Mouse (Mus musculus) lung, postnatal 0 days (tissue): Measurements from ENCODE around the gene Nectin2. TPM values are rescaled to one million over a fixed set of nuclear protein-coding genes. Genes with fewer than 3 reads are reported as not detected.

Experiments
- ATAC-seq: fragments of 200-750 bp; cut with Nextera tagmentation; 2 replicates; pipeline ENCODE4 v1.8.0; 2017; ENCODE audit warnings: moderate library complexity
- DNase-seq: peaks from one replicate; pipeline ENCODE4 v3.0.0-alpha.2; 2016; ENCODE audit warnings: low spot score
- H3K27ac ChIP-seq: fragments of 300-500 bp; sonication (generic); 2 replicates; pipeline ENCODE4 v1.5.1; 2014; ENCODE audit warnings: antibody characterized with exemption, mild to moderate bottlenecking, low read length, mixed read lengths
- H3K27me3 ChIP-seq: fragments of 300-500 bp; sonication (generic); replicated peaks from 2 replicates; pipeline ENCODE4 v1.6.1; 2014; ENCODE audit warnings: low read length, mixed read lengths; ENCODE audit not compliant: insufficient read depth
- H3K36me3 ChIP-seq: fragments of 300-500 bp; sonication (generic); 2 replicates; pipeline ENCODE4 v1.6.1; 2014; ENCODE audit warnings: low read length, mixed read lengths; ENCODE audit not compliant: insufficient read depth
- H3K4me1 ChIP-seq: fragments of 300-500 bp; sonication (generic); 2 replicates; pipeline ENCODE4 v1.6.1; 2014; ENCODE audit warnings: antibody characterized with exemption, low read depth, low read length, mixed read lengths; ENCODE audit not compliant: insufficient read depth
- H3K4me2 ChIP-seq: fragments of 300-500 bp; sonication (generic); replicated peaks from 2 replicates; pipeline ENCODE4 v1.6.1; 2014; ENCODE audit warnings: low read depth, mild to moderate bottlenecking, low read length, moderate library complexity, mixed read lengths
- H3K4me3 ChIP-seq: fragments of 300-500 bp; sonication (generic); 2 replicates; pipeline ENCODE4 v1.5.1; 2014; ENCODE audit warnings: low read depth, low read length
- H3K9ac ChIP-seq: fragments of 300-500 bp; sonication (generic); replicated peaks from 2 replicates; pipeline ENCODE4 v1.6.1; 2014; ENCODE audit warnings: low read depth, mild to moderate bottlenecking
- H3K9me3 ChIP-seq: fragments of 300-500 bp; sonication (generic); 2 replicates; pipeline ENCODE4 v1.6.1; 2016; ENCODE audit warnings: low read length, mixed read lengths
- CTCF ChIP-seq: IDR thresholded peaks from 2 replicates; pipeline ENCODE4 v1.5.1; 2016; ENCODE audit warnings: antibody characterized with exemption, mild to moderate bottlenecking
- EP300 ChIP-seq: IDR thresholded peaks from 2 replicates; pipeline ENCODE4 v1.6.1; 2016; ENCODE audit warnings: antibody characterized with exemption, mild to moderate bottlenecking, control low read depth
- WGBS: fragments of 180-500 bp; shearing (Covaris S2); extraction: QIAGEN DNeasy Blood & Tissue Kit; methylation state at CpG from one replicate; pipeline ENCODE4 v1.1.7; 2014; 5-methylcytosine and 5-hydroxymethylcytosine counted together
- polyA plus RNA-seq: library from polyadenylated mRNA; unstranded; fragments of >200 nt; fragmentation: Nextera tagmentation; extraction: Ambion mirVana; gene quantifications from 2 replicates; pipeline ENCODE4 v1.2.1, GENCODE M21; 2015

Nectin2 gene
- polyA plus RNA-seq, 1 experiment from 2014 or later = 113 TPM

GRCm38 (mm10) chr7:19789904-19790347 is 39.6 kb upstream of the Nectin2 start:
- no peaks in the 10 kb centered on the region for H3K4me1 ChIP-seq
- under 1% methylated on average over 19 of the region's 19 CpGs for WGBS
- H3K4me3 ChIP-seq = peak overlapping the region; percentile 16
- no peaks in the 10 kb centered on the region for H3K27me3 ChIP-seq
- H3K9ac ChIP-seq = peak overlapping the region; percentile 23
- H3K36me3 ChIP-seq = no peaks in the 10 kb centered on the region
- no peak overlapping the region for H3K27ac ChIP-seq
- peak overlapping the region; percentile 57 for H3K4me2 ChIP-seq
- TF ChIP-seq CTCF = peak; percentile 99
- no peak for TF ChIP-seq EP300
- H3K9me3 ChIP-seq = no peaks in the 10 kb centered on the region
- ATAC-seq (peak; percentile 79), DNase-seq (peak; percentile 89)

DNA sequence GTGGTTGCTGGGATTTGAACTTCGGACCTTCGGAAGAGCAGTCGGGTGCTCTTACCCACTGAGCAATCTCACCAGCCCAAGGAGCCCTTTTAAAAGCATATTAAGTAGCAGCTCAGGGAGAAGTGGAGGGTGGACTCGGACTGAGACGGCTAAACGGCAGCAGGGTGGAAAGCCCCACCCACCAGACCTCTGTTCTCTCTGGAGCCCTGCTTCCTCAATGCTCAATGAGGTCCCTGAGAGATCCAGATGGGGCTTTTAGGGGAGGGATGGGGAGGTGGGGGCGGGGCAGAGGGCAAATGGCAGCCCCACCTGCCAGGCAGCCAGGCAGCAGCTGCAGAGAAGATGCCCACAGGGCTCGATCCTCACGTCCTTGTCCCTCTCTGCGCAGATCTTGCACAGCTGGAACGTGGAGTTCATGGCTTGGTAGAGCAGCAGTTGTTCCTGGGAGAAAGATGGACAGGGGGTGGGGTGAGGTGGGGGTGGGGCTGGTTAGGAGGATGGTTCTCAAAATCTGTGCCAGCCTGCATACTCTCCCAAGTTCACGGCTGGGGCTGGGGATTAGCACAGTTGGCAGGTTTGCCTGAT is 35.7 kb upstream of the Nectin2 start:
- H3K4me2 ChIP-seq = no peak overlapping the region
- TF ChIP-seq CTCF = no peak
- no peak for TF ChIP-seq EP300
- ATAC-seq (no peak), DNase-seq (no peak)
- no peaks in the 10 kb centered on the region for H3K9me3 ChIP-seq
- no peak overlapping the region for H3K4me3 ChIP-seq
- H3K9ac ChIP-seq = no peak overlapping the region
- H3K36me3 ChIP-seq = no peaks in the 10 kb centered on the region
- H3K27ac ChIP-seq = no peak overlapping the region
- 54% methylated on average over 11 of the region's 12 CpGs for WGBS
- no peaks in the 10 kb centered on the region for H3K27me3 ChIP-seq
- H3K4me1 ChIP-seq = no peaks in the 10 kb centered on the region

- Histone ChIP-seq H3K9ac (no peak overlapping the region), H3K36me3 (no peaks in the 10 kb centered on the region), H3K4me1 (no peaks in the 10 kb centered on the region), H3K27ac (no peak overlapping the region), H3K4me2 (no peak overlapping the region), H3K9me3 (no peaks in the 10 kb centered on the region), H3K4me3 (no peak overlapping the region), H3K27me3 (no peaks in the 10 kb centered on the region)
- DNase-seq (peak; percentile 49), ATAC-seq (no peak)
- TF ChIP-seq EP300 (no peak), CTCF (peak; percentile 67)
- WGBS = 22% methylated on average over 11 of the region's 11 CpGs
Measured at GRCm38 (mm10) chr7:19784764-19785535, 34.7 kb upstream of the Nectin2 start.

- Histone ChIP-seq H3K9me3 (no peaks in the 10 kb centered on the region), H3K4me1 (no peaks in the 10 kb centered on the region), H3K27ac (peak overlapping the region; percentile 47), H3K27me3 (no peaks in the 10 kb centered on the region), H3K9ac (no peak overlapping the region), H3K4me3 (no peak overlapping the region), H3K4me2 (no peak overlapping the region), H3K36me3 (no peaks in the 10 kb centered on the region)
- TF ChIP-seq EP300 = no peak
- no peak for TF ChIP-seq CTCF
- ATAC-seq (peak; percentile 54), DNase-seq (no peak)
- WGBS = 52% methylated on average over 8 of the region's 8 CpGs
Measured at GRCm38 (mm10) chr7:19783630-19784029, 33.3 kb upstream of the Nectin2 start.

GRCm38 (mm10) chr7:19782645-19783044 is 32.4 kb upstream of the Nectin2 start:
- 97% methylated on average over 4 of the region's 4 CpGs for WGBS
- Histone ChIP-seq H3K27ac (no peak overlapping the region), H3K4me1 (no peaks in the 10 kb centered on the region), H3K9me3 (no peaks in the 10 kb centered on the region), H3K9ac (no peak overlapping the region), H3K4me2 (no peak overlapping the region), H3K36me3 (no peaks in the 10 kb centered on the region), H3K4me3 (no peak overlapping the region), H3K27me3 (no peaks in the 10 kb centered on the region)
- ATAC-seq = peak; percentile 27; the same call in 1 of the 2 replicates
- DNase-seq = peak; percentile 38
- TF ChIP-seq CTCF (peak; percentile 82), EP300 (no peak)

DNA sequence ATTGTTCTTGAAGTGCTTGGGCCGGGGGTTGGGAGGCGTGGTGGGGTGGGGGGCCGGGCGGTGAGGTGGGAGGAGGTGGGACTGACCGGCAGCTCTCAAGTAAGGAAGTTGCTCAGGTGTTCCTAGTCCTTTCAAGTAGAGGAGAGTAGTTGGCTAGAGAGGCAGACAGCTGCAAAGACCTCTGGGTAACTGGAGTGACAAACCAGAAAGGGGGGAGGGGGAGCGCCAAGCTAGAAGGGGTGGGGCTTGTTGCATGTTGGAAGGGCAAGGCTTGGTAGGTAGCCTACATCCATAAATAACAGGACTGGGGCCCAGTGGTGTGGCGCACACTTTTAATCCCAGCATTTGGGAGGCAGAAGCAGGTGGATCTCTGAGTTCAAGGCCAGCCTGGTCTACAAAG is 31.5 kb upstream of the Nectin2 start:
- TF ChIP-seq CTCF (no peak), EP300 (no peak)
- DNase-seq (no peak), ATAC-seq (no peak)
- no peak overlapping the region for H3K9ac ChIP-seq
- H3K9me3 ChIP-seq = no peaks in the 10 kb centered on the region
- H3K27ac ChIP-seq = no peak overlapping the region
- WGBS = 78% methylated on average over 7 of the region's 7 CpGs
- no peaks in the 10 kb centered on the region for H3K27me3 ChIP-seq
- no peaks in the 10 kb centered on the region for H3K4me1 ChIP-seq
- no peak overlapping the region for H3K4me3 ChIP-seq
- H3K4me2 ChIP-seq = no peak overlapping the region
- no peaks in the 10 kb centered on the region for H3K36me3 ChIP-seq
